Mouse (Mus musculus) common myeloid progenitor, adult 5-6 weeks (primary cell): ENCODE results near the gene Glrx2. TPM values are rescaled to one million over a fixed set of nuclear protein-coding genes. Genes with fewer than 3 reads are reported as not detected.

Source experiments
- ATAC-seq: replicated peaks from 2 replicates; pipeline ENCODE4 v1.8.0; 2016; ENCODE audit warnings: low read depth, mild to moderate bottlenecking, moderate TSS enrichment, inconsistent platforms; ENCODE audit not compliant: poor library complexity, severe bottlenecking
- total RNA-seq: library from RNA; stranded (forward); fragments of 200-1000, 187-1606 nt; gene quantifications from 2 replicates; pipeline ENCODE4 v1.2.3, GENCODE M21; 2017

Glrx2 gene
- total RNA-seq, 1 experiment from 2014 or later, result 36.8 TPM

- no peak for ATAC-seq
These were observed 25.2 kb downstream of the Glrx2 start for GRCm38 (mm10) chr1:143741331-143741730.

GRCm38 (mm10) chr1:143742186-143742585 is 26.0 kb downstream of the Glrx2 start:
- no peak for ATAC-seq

GRCm38 (mm10) chr1:143745871-143746270 is 29.7 kb downstream of the Glrx2 start:
- ATAC-seq, result no peak

- ATAC-seq, result no peak
These were observed 46.0 kb downstream of the Glrx2 start for GRCm38 (mm10) chr1:143762159-143762558.

- ATAC-seq, result 0 out of 2 replicates have a peak, but pooled peaks have one; percentile 25
These were observed 48.3 kb downstream of the Glrx2 start for GRCm38 (mm10) chr1:143764443-143764842.

GRCm38 (mm10) chr1:143765801-143766200 is 49.7 kb downstream of the Glrx2 start:
- no peak for ATAC-seq

- ATAC-seq, result 0 out of 2 replicates have a peak, but pooled peaks have one; percentile 29
These were observed 50.1 kb downstream of the Glrx2 start for GRCm38 (mm10) chr1:143766238-143766637.

- no peak for ATAC-seq
These were observed 54.4 kb downstream of the Glrx2 start for GRCm38 (mm10) chr1:143770444-143771109.

- ATAC-seq, result no peak
These were observed 56.9 kb downstream of the Glrx2 start for GRCm38 (mm10) chr1:143773082-143773481.

- ATAC-seq, result no peak
These were observed 57.8 kb downstream of the Glrx2 start for GRCm38 (mm10) chr1:143773909-143774308.

- peak; percentile 87 for ATAC-seq
These were observed 60.6 kb downstream of the Glrx2 start, which contains the start of the genes Trove2 and Uchl5 for GRCm38 (mm10) chr1:143776446-143777411. Trove2 (minus strand) TSS chr1:143777068. Uchl5 (plus strand) TSS chr1:143777272.

GRCm38 (mm10) chr1:143777558-143778218 is 61.5 kb downstream of the Glrx2 start:
- peak; percentile 31 for ATAC-seq

GRCm38 (mm10) chr1:143788584-143789227 is 72.6 kb downstream of the Glrx2 start:
- peak; percentile 83; the same call in 1 of the 2 replicates for ATAC-seq

Other genes starting within 250 kb of the Glrx2 start
- gene B3galt2, start 75.7 kb upstream of the Glrx2 start, total RNA-seq, result 0.18 TPM in 1 of 2 replicates, not detected in the other
- gene Cdc73, start 13.4 kb upstream of the Glrx2 start, total RNA-seq, result 13.2 and 24.6 TPM in 2 replicates
- gene Trove2, start 60.7 kb downstream of the Glrx2 start, total RNA-seq, result 6.7 and 7.4 TPM in 2 replicates
- gene Uchl5, start 60.9 kb downstream of the Glrx2 start, total RNA-seq, result 194 and 202 TPM in 2 replicates